Mouse (Mus musculus) ES-Bruce4 (cell line): ENCODE measurements around the gene Cacng8.

Experiments
- CTCF ChIP-seq: IDR thresholded peaks from one replicate; pipeline ENCODE4 v1.8.1; 2011; ENCODE audit warnings: low read depth, low read length
- EP300 ChIP-seq: IDR thresholded peaks from 2 replicates; pipeline ENCODE4 v1.6.1; 2011; ENCODE audit warnings: low read depth, low read length; ENCODE audit not compliant: insufficient read depth

- TF ChIP-seq CTCF, result no peak
- no peak for TF ChIP-seq EP300
Observed at GRCm38 (mm10) chr7:3447026-3447425, 56.5 kb downstream of the Cacng8 start.
